Mouse (Mus musculus): ENCODE data around the gene Wdr82.
"Not testable (repeated sequence)": the region's sequence is repeated elsewhere in the genome, so short reads cannot be mapped to it uniquely, and the experiment has no call there.

Gene Wdr82

DNA sequence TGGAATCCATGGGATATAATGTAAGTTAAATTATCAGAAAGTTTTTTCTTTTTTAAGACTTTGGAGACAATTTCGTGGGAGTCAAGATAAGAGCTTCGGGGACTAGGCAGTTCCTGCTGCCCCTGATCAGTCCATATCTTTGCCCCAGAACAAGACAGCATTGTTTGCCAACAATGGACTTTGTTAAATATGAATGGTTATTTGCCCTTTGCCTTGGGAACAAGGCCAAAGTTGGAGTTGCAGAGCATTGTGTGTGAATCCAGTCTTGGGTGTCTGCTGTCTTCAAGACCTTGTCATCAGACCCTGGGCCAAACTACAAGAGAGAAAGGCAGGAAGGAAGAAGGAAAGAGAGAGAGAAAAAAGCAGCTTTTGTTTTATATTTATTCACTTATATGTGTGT is 4.0 kb upstream of the Wdr82 start:
- no peak for DNase-seq

DNA sequence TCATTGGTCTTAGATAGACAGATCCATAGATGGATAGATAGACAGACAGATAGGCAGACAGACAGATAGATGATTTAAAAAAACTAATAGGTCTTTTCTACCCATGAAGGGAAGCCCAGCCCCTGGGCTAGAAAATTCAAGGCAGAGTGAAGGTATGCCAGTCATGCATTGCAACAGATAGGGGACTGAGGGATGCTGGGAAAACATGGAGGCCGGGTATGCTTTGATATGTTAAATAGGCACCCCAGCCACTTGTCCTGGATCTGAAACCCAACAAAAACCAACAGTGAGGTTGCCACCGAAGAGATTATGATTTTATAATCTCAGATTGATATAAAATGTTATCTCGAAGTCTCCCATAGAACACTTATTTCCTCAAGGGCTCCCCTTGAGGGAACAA is 3.5 kb upstream of the Wdr82 start:
- DNase-seq = no peak

DNA sequence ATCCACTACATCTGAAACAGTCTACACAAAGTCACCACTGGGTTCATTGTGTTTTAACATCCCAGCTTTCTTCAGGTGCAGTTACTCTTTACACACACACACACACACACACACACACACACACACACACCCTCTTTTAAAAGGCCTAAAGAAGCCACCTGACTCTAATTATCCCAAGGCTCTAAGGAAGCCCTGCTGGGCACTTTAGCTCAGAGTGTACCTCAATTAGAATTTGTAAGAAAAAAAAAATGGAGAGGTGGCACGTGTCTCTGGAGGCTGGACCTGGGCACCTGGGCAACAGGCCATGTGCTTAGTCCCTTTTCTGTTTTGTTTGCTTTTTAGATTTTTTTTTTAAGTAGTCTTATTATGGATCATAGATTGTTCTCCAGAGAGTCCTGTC is 3.0 kb upstream of the Wdr82 start:
- DNase-seq = no peak

DNA sequence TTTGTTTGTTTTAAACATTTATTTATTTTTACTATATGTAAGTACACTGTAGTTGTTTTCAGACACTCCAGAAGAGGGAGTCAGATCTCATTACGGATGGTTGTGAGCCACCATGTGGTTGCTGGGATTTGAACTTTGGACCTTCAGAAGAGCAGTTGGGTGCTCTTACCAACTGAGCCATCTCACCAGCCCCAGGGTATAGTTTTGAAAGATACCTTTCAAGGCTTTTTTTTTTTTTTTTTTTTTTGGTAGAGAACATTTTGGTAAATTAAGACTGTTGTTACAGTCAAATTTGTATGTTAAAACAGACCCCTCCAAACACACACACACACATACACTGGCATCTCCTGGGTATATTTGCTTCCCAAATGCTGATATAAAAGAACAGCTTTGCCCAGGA is 1.7 kb upstream of the Wdr82 start:
- not testable (repeated sequence) for DNase-seq

DNA sequence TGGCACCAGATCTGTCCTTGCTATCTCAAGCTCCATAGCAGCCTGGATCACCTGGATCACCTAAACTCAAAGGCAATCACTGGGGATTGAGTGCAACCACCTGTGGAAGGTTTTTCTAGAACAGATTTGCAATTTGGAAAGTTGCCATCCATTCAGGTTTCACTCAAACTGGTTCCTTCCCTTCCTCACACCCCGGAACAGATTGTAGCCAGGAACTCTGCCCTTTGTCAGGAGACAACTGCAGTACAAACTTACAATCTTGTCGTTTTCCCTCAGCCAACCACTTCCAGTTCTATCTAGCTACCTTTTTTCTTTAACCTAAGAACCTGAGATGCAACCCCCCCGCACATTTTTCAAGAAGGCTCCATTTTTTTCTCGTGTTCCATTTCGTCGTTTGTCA is 811 bp upstream of the Wdr82 start:
- no peak for DNase-seq

DNA sequence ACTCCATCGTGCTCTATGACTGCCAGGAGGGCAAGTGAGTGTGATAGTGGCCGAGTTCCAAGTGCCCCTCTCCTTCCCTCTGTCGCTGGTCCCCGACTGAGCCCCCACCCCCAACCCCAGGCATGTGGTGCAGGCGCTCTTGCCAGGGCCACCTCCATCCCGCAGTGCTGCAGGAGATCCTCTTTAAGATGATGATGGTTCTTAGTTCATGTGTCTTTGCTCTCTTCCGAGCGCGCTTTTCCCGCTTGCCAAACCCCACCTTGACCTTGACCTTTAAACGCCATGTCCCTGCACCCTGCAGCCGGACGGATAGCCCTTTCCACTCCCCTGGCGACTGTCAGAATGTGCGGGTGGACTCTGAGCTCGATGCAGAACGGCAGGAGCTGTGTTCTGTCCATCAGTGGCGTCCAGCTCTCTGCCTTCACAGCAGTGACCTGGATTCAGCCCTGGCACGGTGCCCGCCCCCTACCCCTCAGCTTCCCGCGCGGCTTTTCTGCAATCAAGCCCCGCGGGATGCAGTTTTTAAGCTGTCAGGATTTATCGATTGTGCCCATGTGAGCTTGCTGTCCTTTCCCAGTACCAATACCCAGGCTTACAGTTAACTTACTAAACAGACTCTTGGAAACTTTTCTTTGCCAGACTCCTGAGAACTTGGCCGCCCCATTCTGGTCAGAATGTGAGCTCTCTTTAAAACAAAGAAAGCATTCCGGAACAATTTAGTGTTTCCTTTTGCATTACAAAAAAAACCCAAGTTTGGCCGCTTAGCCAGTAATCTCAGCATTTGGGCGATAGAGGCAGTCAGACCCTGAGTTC is 824 bp downstream of the Wdr82 start:
- peak; percentile 87 for DNase-seq

DNA sequence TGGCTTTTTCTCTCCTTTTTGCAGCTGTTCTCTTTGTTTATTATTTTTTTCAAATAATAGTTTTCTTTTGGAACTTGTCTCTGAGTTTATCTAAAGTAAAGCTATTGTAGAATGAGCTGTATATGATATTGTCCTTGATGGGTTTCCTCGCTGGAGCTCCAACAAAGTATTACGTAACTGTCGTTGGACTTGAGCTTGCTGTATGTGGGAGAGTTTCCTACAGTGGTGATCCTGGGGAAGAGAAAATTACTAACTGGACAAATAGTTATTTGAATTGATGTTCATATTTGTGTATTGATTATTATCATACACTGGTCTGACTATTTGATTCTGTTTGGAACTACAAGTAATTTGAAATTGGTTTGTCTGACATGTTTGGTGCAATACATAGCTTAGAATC is 1.8 kb downstream of the Wdr82 start:
- DNase-seq = no peak

DNA sequence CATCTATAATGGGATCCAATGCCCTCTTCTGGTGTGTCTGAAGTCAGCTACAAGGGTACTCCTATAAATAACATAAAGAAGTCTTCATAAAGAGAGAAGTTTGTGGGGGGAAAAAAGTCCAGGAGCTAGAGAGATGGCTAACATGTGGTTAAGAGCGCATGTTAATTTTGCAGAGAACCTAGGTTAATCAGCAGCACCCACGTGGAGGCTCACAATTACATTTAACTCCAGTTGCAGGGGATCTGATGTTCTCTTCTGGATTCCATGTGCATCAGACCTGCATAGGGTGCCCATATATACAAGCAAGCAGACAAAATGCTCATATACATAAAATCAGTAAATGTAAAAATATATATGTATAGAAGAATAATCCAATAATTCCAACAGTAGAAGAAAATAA is 2.6 kb downstream of the Wdr82 start:
- DNase-seq = no peak

DNA sequence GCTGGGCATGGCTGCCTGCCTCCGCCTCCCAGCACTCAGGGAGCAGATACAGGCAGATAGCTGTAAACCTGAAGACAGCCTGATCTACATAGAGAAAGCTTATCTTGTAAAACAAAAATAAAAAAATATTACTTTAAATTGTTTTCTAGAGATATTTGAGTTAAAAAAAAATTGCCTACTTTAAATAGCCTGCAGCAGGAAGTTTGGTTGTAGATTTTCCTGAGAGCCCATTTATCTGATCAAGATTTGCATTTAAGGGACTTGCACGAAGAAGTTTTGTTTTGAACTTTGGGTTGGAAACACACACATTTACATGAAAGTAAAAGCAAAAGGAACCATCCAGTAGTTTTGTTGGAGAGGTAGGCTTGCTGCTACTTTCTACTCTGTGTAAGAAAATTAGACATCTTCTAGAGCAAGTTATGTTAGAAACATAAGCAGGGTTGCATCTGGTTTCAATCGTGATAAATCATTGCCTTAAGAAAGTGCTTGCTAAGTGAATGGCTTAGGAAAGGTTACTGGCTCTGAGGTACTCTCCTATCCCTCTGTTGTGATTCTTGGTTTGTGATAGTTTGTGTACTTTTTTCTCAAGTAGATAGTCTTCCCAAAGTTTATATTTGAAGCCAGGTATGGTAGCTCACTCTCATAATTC is 4.9 kb downstream of the Wdr82 start:
- DNase-seq = no peak

DNA sequence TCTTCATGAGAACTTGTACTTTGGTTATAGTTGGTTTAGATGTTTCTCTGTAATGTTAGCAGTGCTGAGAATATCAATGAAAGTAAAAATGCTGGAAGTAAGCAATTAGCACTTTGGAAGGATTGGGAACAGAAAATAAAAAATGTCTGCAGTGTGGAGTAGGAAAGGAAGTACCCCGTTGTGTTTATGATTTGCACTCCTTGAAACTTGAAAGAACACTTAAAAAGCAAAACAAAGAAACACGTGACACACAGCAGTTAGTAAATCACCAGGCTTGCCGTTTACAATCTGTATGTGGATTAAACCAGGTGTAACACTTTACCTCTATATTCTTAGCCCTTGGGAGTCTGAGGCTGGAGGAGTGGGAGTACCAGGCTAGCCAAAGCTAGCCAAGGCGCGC is 6.0 kb downstream of the Wdr82 start:
- no peak for DNase-seq

DNA sequence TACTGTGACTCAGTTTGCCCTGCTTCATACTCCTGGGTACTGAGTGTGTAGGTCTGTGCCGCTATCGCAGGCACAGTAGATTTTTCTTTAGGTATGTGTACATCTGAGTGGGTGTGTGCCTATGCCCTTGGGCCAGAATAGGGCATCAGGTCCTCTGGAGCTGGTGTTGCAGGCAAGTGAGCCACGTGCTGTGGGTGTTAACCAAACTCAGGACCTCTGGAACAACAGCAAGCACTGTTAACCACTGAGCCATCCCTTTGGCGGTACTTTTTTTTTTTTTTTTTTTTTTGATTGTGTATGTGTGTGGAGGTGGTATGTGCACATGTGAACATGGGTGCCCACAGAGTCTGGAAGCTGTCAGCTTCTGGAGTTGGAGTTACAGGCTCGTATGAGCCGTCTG is 7.1 kb downstream of the Wdr82 start:
- DNase-seq = no peak

DNA sequence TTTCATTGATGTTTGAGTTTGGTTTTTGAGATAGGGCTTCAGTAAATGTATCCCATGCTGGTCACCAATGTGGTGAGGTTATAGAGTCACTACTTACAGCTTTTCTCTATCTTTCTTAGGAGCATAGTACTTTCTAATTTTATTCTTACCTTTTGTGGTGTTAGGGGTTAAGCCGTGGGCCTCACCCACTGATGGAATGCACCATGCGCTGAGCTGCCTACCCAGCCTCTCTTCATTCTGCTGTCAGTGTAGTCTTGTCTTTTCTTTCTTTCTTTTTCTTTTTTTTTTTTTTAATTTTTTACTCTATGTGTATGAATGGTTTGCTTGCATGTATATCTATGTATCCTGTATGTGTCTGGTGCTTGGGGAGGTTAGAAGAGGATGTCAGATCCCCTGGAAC is 8.7 kb downstream of the Wdr82 start:
- no peak for DNase-seq

DNA sequence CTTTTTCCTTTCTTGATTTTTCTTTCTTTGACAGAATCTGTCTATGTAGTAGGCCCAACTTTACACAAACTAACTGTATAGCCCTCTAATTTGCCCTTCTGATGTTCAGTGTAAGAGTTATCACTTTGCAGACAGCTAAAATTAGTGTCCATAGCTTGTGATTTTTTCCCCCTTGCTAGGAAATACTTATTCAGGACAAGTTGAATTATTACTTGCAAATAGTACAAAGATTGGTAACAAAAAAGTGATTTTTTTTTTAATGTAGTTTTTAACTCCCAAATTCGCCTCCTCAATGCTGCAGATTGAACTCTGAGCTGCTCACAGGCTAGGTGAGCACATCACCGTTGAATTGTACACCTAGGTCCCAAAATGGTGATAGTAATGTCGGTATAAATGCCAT is 9.2 kb downstream of the Wdr82 start:
- DNase-seq = no peak

DNA sequence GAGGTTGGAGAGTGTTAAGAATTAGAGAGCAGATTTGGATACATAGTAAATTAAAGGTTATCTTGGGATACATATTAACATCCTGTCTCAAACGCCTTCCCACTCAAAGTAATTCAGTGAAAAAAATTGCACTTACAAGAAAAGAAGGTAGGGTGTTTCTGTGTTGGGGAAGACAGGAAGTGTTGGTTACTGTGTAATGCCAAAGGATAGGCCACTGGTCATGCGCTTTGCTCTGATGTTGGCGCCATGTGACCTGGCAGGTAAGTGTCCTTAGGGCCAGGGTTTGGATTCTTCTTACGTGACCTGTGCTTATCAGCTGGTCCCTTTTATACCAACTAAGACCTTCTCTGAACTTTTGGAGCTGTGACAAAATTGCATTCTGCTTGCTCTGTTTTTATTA is 11.4 kb downstream of the Wdr82 start:
- no peak for DNase-seq

DNA sequence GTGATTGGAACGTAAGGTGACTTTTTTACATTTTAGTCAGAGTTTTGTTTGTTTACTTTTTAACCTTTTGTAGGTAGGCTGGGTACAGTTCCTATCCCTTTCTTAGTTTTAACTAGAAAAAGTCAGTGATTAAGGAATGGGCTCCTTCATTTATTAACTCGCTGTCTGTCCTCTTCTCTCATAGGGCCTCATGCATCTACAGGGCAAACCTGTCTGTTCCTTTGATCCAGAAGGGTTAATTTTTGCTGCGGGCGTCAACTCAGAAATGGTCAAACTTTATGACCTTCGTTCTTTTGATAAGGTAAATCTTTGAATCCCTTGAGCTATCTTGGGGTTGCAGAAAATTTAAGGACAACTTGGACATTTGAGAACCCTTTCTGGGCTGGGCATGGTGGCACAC is 13.3 kb downstream of the Wdr82 start:
- DNase-seq = no peak

DNA sequence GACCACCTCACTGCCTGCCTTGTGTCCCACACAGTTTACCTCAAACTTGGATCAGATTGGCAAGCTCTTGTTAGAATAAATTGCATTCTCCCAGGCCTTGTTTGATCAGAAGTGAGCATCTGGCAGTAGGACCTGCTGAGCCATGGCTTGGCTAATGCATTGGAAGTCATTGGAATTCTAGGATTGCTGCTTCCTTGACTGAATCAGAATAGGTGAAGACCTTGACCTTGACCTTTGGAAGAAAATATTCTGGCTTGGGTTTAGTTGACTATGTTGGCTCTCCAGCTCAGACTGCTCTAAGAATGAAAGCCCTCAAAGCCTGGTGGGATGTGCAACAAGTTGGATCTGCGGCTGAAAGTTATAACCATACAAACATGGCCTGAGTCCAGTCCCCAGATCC is 20.6 kb downstream of the Wdr82 start:
- no peak for DNase-seq

DNA sequence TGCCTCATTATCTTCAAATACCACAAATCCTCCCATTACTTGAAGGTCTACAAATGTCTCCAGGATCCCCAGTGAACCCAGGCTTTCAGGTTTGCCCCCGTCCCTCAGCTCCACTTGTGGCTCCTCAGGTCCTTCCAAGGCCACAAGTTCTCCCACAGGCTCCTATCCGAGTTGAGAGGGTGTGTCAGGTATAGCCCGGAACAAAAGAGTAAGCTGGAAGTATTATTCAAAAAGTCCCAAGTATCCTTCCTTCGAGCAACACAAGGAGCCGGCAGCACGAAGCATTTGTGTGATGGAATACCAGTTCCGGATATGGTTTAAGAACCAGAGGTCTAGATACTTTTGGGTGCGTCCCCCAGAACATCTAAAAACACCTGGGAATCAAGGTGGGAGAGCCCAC is 21.3 kb downstream of the Wdr82 start:
- no peak for DNase-seq

DNA sequence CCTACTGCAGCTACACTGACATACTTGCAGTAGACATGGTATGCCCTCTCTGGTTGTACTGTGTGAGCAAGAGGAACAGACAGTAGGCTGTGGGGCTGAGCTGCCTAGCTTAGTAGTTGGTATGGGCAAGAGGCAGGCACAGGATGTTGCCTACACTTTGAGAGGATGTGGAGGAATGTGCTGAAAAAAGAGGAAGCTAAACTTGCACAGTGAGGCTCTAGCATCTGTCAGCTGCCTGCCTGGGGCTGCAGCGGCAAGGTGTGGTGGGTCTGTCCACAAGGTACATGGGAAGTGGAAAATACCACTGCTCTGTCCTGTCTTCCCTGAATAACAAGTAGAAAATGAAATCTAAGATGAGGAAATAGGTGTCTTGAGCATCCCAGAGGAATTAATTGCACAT is 22.3 kb downstream of the Wdr82 start:
- no peak for DNase-seq

DNA sequence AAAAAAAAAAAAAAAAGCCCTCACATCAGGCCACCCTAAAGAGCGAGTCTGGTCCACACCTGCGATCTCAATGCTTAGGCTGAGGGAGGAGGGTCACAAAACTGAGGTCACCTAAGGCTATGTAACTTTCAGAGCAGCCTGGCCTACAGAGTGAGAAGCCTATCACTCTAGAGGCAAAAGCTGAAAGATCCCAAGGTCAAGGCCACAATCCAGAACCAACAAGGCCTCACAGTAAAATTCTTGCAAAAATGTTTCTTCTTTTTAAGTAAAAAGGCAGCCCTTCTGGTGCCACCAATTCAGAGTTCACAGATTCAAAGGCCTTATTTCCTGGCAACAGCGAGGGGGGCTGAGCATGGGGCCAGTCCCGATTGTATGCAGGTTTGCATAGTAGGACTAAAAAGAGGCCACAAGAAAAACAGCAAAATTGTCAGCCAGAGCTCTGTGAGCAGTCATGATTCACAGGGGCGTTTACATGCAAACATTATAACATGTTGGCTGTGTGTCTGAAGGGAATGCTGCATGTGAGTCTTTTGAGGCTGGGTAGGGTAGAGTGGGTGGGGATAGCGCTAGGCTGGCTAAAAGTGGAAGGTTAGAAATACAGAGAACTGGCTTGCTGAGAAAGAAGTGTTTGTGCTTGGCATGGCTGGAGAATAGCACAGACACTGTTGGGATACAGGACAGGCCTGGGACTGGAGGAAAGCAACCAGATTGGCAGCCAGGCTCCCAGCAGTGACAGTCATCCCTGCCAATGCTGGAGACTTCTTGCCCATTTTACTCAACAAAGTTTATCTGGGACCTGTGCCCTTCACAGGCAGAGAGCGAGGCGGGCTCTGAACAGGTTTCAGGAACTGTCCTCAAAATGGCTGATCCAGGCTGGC is 23.4 kb downstream of the Wdr82 start:
- no peak for DNase-seq

DNA sequence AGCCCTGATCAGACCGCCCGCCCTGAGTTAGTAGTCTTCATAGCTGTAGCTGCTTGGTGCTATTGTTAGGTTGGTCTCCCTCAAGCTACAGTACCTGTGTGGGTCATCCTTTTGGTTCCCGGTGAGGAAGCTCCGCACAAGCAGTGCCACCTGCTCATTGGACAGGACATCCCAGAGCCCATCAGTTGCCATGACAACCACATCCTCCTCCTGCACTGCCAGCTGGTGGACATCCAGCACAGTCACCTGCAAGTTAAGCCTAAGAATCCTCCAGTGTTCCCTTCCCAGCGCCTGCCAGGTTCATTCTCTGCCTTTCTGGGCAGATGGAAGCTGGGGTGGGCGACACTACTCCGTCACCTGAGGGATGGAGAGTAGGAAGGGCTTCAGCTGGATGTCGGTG is 25.0 kb downstream of the Wdr82 start:
- DNase-seq = no peak

DNA sequence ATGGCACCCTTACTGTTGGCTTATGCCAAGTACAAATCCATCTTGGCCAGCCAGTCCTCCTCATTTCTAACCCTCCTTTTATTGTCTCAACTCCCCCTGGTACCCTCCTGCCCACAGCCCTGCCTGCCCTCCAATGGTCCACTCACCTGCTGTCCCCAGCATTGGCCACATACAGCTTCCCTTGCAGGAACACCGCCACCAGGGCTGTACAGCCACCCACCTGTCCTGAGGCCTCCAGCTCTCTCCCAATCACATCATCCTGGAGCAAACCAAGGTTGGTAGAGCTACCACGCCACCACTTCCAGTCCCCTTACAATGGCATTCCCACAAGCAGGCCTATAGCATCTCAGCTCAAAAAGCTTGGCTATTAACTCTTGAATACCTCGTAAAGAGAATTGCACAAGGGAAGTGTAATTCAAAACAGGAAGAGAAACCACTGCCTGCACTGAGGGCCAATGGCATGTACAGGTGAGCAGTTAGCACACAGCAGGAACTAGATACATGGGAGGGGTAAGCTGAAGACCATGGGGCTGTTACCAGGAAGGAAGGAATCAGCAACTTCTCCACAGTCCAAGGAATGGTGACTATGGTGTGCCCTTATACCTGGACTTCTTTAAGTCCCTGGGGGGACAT is 26.5 kb downstream of the Wdr82 start:
- no peak for DNase-seq

DNA sequence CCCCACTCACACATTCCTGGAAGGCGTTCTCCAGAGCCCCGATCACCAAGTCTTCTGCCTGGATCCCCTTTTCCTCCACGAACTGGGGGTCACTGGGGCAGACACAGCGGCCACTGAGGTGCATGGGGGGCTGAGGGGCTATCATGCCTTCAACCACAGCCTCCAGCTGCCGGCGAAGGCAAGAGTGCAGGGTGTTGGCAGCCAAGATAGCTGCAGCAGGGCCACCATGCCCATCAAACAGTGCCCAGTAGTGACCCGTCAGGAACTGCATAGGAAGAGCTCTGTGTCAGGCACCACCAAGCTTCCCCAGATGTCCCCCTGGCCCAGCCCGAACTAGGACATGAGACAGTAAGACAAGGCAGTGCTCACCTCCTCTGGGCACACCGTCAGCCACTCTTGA is 27.0 kb downstream of the Wdr82 start:
- DNase-seq = no peak

DNA sequence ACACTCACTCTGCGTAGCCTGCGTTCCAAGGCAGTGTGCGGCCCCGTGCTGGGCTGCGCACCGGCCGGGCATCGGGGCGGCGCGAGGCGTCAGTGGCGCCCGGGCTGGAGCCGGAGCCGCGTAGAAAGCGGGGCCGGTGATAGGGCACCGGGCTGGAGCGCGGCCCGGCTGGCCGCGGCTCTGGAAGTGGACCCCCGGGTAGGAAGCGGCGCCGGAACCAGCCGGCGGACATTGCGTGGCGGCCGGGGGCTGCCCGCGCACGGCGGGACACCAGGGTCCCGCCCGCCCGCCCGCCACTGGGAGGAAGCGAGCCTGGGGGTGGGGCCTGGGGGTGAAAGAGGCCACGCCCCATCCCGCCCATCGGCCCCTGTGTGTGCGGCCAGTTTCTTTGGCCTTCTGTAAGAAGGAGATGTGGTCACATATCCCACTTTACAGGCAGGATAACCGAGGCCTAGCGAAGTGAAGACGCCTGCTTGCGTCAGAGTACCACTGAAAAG is 28.3 kb downstream of the Wdr82 start:
- peak; percentile 65 for DNase-seq
